Mouse (Mus musculus) naive thymus-derived CD4-positive, alpha-beta T cell, adult 2 months (primary cell): ENCODE measurements around the gene Hspa12a.

Experiments used
- DNase-seq: peaks from one replicate; pipeline ENCODE4 v3.0.0-alpha.2; 2011; ENCODE audit warnings: low read depth

Gene Hspa12a

DNA sequence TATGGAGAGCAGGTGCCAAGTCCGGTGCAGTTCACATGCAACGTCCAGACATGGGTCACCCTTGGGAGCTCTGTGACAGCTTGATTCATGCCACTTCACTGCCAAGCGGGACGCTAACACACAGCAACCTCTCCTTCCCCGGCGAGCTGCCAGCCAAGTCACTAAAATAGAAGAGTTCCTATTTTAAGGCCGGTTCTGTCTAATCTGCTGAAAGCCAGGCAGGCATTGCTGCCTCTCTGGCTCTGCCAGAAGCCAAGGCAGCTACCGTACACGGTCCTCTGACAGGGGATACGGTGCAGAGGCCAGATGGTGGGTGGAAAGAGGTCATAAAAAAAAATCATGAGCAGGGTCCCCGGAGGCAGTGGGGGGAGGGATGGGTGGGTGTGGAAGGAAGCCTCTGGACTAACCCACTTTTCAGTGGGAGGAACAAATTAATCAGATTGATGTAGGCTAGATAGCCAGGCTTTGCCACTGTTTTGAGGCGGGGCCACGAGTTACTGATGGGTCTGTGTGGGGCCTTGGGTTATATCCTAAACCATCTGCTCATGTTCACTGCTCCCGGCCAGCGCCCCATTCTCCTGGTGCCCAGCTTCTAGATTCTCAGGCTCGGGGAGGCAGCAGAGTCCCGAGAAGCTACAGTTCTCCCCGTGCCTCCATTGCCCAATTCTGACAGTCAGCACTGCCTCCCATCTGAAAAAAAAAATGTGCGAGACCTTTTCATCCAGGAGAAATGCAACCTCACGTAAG, 120.8 kb downstream of the Hspa12a start:
- no peak for DNase-seq

DNA sequence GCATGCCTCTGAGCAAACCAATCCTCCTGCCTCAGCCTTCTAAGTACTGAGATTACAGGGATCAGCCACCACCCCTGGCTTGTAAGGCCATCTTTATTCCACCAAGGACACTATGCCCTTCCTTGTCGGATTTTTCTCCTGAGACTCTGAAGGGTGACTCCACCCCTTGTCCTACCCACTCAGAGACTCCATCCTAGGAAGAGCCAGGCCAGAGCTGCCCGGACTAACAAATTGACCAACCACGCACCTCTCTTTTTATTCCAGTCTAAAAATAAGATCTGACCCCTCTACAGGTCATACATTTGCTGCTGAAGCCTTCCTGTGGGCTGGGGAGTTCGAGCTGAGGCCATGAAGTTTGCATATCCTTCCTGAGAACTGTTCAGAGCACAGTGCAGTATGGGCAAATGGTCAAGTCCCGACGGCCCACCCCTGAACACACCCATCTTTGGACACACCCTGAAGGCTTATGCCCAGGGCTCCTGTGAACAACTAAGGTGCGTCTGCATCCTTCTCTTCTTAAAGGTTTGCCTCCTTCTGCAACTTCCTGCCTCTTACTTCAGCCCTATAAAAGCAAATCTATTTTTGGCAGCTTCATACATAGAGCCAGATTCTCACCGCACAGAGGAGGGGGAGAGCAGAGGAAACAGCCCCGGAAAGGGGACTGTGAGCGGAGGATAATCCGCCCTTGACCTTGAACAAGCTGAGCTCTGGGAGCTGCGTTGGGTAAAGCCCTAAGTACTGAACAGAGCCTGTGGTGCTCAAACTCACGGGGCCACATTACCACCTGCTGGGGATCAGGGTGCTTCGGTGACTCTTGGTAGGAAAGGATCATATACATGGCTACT, 124.7 kb downstream of the Hspa12a start:
- peak; percentile 61 for DNase-seq

DNA sequence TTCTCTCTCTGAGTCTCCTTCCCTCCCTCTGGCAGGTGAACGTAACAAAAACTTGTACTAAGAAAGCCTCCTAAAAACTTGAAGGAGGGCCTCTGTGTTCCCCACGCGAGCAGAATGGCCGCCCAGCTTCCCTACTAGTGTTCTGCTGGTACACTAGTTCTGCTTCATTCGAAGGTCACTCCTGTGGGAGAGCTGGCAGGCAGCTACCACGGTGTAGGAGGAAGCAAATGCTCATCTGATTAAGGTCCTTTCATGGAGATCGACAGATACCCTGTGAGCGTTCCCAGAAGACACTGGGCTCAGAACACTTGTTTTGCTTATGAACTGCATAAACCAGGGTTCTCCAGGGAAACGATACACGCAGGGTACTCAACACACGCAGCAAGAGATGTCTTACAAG, 126.1 kb downstream of the Hspa12a start:
- DNase-seq, result no peak

DNA sequence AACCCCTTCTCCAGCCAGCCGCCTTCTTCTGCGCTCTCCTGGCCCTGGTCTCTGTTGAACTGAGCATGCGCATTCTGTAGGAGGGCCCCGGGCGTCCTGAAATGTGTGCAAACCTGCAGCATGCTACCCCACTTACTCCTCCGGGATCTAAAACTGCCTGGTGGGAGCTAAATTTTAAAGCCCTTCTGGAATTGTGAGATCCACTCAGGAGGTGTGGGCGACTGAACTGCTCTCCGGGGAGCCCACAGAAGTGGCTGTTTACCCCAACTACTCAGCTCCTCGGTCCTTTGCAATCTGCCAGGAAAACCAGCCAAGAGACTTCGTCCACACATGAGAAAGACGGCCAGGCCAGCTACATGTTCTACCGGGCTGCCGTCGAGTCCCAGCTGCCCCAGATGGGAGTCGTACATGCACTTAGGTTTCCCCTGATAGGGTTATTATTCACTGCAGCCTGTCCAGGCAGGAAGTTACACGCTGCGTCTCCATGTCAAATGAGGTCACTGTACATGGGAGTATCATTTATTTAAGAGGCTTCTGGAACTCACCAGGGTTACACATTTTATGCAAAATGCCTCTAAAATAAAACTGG, 126.9 kb downstream of the Hspa12a start:
- no peak for DNase-seq

DNA sequence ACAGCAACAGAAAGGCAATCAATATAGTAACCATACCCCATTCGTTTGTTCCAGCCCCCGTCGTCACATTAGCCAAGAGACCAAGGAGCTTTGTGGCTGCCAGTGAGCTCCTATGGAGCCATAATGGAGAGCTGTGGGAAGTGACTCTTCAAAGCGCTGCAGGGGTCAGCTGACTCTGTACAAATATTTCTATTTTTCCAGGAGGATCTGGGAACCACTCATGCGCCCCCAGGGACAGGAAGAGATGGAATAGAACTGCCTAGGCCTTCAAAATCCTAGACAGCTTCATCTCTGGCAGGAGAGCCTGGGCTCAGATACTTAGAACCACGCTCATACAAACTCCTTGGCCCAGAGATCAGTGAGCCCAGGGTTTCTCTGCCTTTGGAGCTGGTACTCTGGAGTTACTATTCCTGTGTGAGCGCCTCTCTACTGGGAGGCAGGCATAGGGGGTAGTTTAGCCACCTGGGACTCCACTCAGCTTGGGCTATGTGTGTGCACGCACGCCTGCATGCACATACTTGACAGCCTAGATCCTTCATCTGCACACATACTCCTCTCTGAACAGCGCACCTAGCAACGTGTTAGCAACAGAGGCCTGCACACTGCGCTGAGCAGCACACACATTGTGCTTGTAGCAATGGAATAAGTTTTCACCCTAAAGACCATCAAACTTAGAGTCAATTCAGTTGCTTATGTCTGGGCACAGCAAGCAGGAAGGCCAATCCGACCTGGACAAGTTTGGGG, 128.1 kb downstream of the Hspa12a start:
- DNase-seq, result no peak

DNA sequence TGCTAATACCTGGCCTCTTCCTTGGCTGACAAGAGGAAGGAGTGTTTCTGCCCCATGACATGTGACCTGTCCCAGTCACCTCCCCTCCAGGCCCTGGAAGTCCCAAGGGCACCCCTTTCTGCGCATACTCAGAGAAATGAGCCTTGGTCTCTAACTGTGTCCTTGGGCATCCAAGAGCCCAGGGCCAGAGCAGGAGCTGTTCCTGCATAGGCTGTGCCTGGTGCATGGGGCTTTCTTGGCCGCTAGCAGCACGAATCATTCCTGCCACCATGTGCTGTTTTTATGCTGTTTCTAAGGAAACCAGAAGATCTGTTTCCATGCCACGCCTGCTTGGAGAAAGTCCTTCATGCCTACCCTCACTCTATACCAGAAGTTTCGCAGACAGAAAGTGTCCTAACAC, 132.9 kb downstream of the Hspa12a start:
- DNase-seq, result no peak

DNA sequence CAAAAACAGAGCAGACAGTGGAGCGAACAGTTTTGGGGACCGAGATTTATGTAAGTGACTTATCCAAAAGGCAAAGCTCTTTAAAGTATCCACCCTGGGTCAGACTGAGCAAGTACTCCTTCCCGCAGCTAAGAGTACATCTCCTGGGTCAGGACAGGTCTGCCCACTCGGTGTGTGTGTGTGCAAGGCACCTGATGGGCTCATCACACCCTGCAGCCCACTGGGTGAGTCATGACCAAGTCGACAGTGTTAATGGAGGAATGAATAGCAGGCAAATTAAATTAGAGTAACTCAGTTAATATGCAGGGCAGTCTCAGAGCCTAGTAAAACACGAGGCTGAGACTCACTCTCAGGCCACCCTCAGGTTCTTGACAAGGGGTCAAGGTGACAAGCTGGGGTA, 134.6 kb downstream of the Hspa12a start:
- no peak for DNase-seq

DNA sequence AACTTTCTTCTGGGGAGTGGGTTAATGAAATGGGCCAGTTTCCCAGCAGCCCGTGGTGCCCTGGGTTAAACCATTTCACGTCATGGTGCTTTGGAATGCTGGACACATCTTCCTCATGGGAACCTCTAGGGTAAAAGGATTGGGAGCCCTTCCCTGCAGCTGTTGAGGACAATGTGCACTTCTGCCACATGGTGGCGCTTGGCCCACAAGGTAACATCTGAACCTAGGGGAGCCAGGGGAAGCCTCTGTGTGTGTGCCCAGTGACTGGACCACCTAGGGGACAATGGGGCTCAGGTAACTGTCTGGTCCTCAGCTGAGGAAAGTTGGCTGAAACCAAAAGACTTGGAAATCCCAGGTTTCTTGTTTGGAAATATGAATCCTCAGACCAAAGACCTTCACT, 137.1 kb downstream of the Hspa12a start:
- DNase-seq, result peak; percentile 59

DNA sequence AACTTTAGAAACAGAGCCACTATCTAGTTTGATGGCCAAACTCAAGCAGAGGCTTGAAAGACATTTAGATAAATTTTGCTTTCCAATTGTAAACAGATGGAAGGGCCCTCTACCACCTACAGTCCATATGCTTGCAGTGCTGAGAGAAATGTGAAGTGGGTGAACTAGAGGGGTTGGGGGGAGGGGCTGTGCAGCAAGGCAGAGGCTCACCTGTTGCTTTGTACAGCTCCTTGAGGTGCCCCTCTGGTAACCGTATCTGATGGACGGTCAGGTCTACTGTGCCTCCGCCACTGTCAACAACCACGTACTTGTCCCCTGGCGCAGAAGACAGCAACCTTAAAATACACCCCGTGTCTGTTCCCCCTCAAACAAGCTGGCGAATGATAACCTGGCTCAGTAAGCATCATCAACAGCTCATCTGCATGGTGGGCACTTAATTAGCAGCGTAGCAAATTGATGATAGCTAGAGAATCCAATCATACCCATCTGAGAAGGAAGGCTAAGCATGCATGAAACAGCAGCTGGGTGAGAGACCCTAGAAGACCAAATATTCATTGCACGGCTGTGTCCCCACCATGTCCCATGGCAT, 138.2 kb downstream of the Hspa12a start:
- DNase-seq, result no peak

DNA sequence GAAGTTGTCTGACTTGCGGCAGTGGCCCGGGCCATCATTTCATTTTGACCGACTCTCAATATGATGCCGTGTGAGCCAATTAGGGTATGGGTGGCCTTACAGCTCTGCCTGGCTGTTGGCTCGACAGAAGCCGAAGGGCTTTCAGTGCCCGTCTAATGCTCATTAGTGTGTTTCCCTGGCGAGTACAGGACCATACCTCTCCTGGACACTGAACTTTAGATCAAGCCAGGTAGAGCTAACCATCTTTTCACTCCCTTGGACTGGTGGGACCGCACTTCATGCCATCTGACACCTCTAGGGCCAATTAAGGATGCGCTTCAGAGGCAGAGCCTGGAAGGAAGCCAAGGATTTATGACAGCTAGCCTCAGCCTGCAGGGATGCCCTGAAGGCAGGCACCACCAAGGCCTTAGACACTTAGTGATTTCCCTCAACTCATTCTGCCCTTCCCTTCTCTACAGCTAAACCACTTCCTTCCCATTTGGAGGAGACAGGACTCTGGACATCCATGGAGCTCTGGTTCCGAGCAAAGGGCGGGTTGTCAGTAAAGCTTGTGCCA, 148.3 kb downstream of the Hspa12a start:
- DNase-seq, result no peak

DNA sequence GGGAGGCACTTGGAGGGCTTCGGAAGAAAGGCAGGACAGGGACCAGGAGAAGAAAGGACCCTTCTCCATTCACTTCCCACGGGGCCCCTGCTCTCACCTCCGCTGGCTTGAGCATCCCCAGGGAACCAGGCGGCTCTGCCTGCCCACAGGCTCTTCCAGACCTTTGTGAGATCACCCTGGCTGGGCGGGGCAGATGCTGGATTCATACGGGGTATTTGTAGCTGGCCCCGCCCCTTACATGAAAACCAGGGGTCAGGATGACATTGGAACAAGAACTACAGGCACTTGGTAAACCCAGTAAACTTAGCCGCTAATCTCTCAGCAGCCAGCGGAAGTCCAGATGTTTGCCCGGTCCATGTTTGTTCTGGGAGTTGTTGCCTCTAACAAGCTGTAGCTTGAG, 149.2 kb downstream of the Hspa12a start, which contains the start of gene 1700019N19Rik:
TSS of gene 1700019N19Rik (minus strand) at position 178 of the 400 bp plus-strand sequence.
- no peak for DNase-seq

DNA sequence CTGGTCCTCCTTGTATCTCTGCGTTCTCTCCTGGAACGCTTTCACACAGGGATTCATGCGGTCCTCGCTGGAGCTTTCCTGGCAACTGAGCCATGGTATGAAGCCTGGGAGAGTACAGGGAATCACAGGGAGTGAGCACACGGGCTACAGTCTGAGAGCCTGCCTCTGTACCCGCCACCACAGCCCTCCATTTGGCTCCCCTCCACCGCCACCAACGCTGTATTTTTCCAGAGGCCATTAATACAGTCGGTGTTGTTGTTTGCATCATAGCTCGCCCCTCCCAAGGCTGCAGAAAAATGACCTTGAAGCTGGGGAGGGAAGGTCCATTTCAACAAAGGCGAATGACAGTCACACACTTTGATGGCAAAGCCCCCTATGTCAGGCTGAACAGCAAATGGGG, 154.3 kb downstream of the Hspa12a start:
- no peak for DNase-seq

DNA sequence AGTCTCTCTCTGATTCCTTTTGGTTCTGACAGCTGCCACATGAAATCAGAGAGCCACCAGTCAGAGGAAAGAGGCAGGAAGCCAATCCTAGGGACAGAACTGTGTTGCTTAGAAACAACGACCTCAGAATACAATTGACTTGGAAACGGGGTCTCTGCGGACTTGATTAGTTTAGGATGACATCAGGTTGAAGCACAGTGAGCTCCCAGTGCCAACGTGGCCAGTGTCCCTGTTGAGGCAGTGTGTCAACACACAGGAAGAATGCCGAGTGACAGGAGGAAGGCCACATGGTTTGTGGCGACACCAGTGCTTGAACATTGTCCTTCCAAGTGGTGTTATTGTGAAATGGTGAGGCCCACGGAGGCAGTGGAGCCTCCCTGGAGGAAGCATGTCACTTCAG, 159.5 kb downstream of the Hspa12a start:
- DNase-seq, result no peak

DNA sequence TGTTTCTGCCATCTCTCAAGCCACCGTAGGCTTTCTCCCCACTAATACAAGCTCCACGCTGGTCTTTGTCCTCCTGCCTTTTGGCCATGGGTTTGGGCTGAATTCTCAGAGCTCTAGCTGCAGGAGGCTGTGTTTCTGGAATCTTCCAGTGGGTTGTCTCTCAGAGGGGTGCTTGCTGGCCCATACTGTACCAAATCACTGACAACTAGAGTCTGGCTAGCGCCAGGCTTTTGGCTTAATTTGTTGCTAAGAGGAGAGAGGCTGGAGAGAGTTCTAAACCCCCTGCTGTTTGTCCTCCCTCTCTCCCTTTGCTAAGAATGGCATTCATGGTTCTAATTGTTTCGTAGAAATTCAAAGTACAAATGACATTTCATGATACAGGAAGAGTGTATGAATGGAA, 161.9 kb downstream of the Hspa12a start:
- no peak for DNase-seq

DNA sequence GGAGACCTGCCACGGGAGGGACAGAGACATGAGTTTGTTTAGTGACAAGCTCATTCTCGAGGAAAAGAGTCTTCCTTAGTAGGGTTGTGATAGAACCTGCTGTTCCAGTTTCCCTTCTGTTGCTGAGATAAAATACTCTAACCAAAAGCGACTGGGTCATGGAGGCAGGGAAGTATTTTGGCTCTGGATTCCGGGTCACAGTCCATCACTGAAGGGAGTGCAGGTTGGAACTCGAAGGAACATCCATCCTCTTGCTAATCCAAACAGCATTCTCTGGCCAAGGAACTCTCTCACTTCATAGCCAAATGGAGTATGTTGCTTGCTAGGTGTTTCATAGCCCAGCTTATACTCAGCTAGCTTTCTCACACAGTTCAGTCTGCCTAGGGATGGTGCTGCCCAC, 167.0 kb downstream of the Hspa12a start:
- no peak for DNase-seq

DNA sequence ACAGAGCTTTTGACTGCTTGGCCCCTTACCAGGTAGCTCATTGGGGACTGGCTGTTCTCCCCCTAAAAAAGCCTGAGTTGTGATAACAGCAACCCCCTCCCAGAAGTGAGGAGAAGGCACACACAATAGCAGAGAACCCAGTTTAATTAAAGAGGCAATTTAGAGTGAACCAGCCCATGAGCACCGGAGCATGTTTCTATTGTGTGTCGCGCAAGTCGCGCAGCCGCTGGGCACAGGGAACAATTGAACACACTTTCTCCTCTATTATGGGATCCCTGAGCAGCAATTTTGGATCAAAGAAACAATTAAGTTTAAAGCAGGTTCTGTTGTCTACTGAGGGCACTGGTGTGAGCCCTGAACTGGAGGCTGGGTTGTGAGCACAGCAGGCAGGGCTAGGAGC, 176.1 kb downstream of the Hspa12a start:
- DNase-seq, result no peak

DNA sequence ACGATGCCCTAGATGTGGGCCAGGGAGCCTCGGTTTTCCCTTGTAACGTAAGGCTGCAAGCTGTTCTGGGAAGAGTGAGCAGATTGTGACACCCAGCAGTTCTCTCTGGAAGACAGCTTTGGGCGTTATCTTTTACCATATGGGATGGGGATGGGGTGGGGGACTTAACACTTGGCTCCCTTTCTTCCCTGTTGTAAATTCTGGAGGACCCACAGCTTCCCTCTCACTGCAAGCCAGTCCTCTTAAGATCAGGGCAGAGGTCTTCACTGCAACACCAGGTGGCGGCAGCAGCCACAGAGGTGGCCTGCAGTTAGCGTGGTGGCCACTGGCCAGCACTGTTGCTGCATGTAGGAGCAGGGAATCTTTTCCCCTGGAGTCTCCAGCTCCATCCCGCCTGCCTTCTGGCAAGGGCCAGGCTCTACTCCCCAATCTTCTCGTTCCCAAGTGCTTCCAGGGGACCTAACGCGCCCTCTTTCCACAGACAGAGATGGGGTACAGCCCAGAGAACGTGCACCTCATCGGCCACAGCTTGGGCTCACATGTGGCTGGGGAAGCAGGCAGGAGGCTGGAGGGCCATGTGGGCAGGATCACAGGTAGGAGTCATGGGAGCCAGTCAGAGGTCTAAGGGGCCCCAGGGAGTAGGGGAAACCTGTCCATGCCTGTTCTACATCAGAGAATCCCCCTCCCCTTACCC, 180.5 kb downstream of the Hspa12a start:
- DNase-seq, result no peak

DNA sequence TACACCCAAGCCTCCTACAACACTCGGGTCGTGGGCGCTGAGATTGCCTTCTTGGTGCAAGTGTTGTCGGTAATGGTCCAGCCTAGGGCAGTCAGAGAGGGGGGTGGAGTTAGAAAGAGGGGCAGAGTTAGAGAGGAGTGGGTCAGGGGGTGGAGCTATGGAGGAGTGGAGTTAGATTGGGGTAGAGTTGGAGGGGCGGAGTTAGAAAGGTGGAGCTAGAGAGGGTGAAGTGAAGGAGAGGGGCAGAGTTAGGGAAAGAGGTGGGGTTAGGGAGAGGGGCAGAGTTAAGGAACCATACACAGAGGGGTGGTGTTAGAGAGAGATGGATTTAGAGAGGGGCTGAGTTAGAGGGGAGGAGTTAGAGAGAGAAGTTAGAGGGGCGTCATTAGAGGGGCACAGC, 181.1 kb downstream of the Hspa12a start:
- no peak for DNase-seq

DNA sequence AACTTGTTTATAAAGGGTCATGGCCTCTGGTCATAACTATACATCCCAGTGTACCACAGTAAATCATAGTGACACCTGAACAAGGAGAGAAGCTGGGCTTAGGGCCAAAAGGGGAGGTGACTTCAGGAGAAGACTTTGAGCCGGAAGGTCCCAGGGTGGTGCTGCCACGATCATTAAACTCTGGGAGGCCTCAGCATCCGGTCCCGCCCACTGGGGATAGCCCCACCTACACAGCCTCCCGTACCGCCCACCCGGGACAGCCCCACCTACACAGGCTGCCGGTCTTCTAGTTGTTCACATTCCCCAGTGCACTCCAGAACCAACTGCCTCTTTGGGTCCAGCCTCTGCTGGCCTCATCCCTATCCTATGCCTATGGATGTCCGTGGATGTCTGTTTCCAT, 184.0 kb downstream of the Hspa12a start, which contains the start of gene Pnliprp2:
TSS of gene Pnliprp2 (plus strand) at position 297 of the 400 bp plus-strand sequence.
- no peak for DNase-seq

DNA sequence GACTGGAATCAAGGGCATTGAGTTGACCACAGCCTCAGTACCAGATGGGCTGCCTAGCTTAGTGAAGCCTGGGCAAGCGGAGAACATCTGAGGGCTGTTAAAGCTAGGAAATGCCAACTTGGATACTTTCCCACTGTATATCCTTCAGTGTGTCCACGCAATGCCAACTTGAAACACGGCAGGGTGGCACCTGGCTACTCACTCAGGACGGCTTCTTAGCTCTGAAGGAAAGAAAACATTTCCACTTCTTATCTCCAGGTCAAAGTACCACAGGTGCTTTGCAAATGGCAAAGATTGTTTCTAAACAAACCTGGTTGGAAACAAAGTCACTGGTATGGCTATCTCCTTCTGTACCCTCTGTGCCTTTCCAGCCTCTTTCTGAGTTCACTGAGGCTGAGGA, 184.6 kb downstream of the Hspa12a start:
- no peak for DNase-seq

DNA sequence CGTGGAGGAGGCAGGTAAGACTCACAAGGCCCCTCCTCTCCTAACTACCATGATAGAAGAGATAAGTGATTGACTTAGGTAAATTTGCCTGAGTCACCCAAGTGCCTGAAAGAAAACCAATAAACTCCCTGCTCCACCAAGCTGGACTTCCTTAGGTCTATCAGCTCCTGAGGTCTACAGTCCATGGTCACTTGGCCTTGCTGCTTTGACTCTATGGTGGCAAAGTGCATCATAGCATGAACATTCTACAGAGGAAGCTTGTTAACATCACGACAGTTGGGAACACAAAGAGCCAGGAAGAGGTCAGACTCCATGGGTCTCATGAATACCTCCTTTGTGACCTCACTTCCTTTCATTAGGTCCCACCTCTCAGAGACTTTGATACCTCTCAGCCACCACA, 191.9 kb downstream of the Hspa12a start:
- no peak for DNase-seq
